Mouse (Mus musculus) hindbrain, embryonic 15.5 days (tissue): ENCODE data around the gene Sh3bp4. TPM values are rescaled to one million over a fixed set of nuclear protein-coding genes. Genes with fewer than 3 reads are reported as not detected.
A peak's percentile ranks its signal among the peaks of the same experiment; 100 is the strongest.

Experiments
- ATAC-seq: fragments of 200-750 bp; cut with Nextera tagmentation; 2 replicates; pipeline ENCODE4 v1.8.0; 2017; ENCODE audit warnings: low read depth, moderate number of reproducible peaks, moderate TSS enrichment; ENCODE audit not compliant: low FRiP score
- H3K27ac ChIP-seq: fragments of 300-500 bp; sonication (generic); replicated peaks from 2 replicates; pipeline ENCODE4 v1.5.1; 2015; ENCODE audit warnings: mild to moderate bottlenecking, inconsistent platforms
- H3K27me3 ChIP-seq: fragments of 300-500 bp; sonication (generic); 2 replicates; pipeline ENCODE4 v1.6.1; 2015; ENCODE audit warnings: control low read depth, inconsistent platforms
- H3K36me3 ChIP-seq: fragments of 300-500 bp; sonication (generic); 2 replicates; pipeline ENCODE4 v1.6.1; 2015; ENCODE audit warnings: control low read depth, inconsistent platforms
- H3K4me1 ChIP-seq: fragments of 300-500 bp; sonication (generic); replicated peaks from 2 replicates; pipeline ENCODE4 v1.6.1; 2015; ENCODE audit warnings: control low read depth, inconsistent platforms
- H3K4me2 ChIP-seq: fragments of 300-500 bp; sonication (generic); 2 replicates; pipeline ENCODE4 v1.6.1; 2015; ENCODE audit warnings: moderate library complexity, mild to moderate bottlenecking, inconsistent platforms
- H3K4me3 ChIP-seq: fragments of 300-500 bp; sonication (generic); 2 replicates; pipeline ENCODE4 v1.5.1; 2015; ENCODE audit warnings: mild to moderate bottlenecking, inconsistent platforms
- H3K9ac ChIP-seq: fragments of 300-500 bp; sonication (generic); 2 replicates; pipeline ENCODE4 v1.6.1; 2015; ENCODE audit warnings: inconsistent platforms
- H3K9me3 ChIP-seq: fragments of 300-500 bp; sonication (generic); 2 replicates; pipeline ENCODE4 v1.6.1; 2016; ENCODE audit warnings: control low read depth, inconsistent platforms
- WGBS: fragments of 180-500 bp; shearing (Covaris S2); methylation state at CpG from one replicate; pipeline ENCODE4 v1.1.7; 2015; 5-methylcytosine and 5-hydroxymethylcytosine counted together
- polyA plus RNA-seq: library from polyadenylated mRNA; unstranded; fragments of >200 nt; fragmentation: Nextera tagmentation; extraction: Ambion mirVana; gene quantifications from 2 replicates; pipeline ENCODE4 v1.2.1, GENCODE M21; 2015

Sh3bp4 gene
- polyA plus RNA-seq, 1 experiment from 2014 or later = 16.2 TPM

DNA sequence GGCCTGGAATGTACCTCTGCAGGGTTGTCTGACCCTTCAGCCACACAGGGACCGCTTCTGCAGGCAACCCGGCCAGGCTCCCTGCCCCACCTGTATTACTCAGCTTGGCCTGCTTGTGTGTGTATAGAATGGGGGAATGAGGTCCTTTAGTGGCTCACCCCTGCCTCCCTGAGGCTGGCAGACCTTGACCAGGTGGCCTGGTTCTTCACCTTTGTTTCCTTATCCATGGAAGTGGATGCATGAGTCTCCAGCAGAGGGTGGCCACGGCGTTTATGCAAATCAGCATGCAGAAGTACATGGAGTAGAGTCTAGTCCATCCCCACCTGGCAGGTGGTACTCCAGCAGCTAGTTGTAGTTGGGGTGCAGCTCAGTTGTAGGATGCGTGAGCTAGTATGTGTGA is 48.6 kb downstream of the Sh3bp4 start:
- Histone ChIP-seq H3K27ac (no peak overlapping the region), H3K27me3 (no peaks in the 10 kb centered on the region), H3K4me1 (peaks cover 24% of the 10 kb centered on the region), H3K36me3 (no peaks in the 10 kb centered on the region), H3K9me3 (no peaks in the 10 kb centered on the region), H3K9ac (no peak overlapping the region), H3K4me3 (no peak overlapping the region), H3K4me2 (no peak overlapping the region)
- 85% methylated on average over 5 of the region's 5 CpGs for whole genome bisulfite sequencing
- no peak for ATAC-seq

- Histone ChIP-seq H3K27me3 (no peaks in the 10 kb centered on the region), H3K4me2 (no peak overlapping the region), H3K4me3 (no peak overlapping the region), H3K4me1 (peaks cover 24% of the 10 kb centered on the region), H3K9ac (no peak overlapping the region), H3K9me3 (no peaks in the 10 kb centered on the region), H3K27ac (no peak overlapping the region), H3K36me3 (no peaks in the 10 kb centered on the region)
- ATAC-seq = no peak
- WGBS = 52% methylated on average over 4 of the region's 4 CpGs
These were observed 50.1 kb downstream of the Sh3bp4 start for GRCm38 (mm10) chr1:89120290-89120689.

GRCm38 (mm10) chr1:89121466-89121865 is 51.3 kb downstream of the Sh3bp4 start:
- 77% methylated on average over 8 of the region's 8 CpGs for WGBS
- no peak overlapping the region for H3K4me2 ChIP-seq
- H3K36me3 ChIP-seq = no peaks in the 10 kb centered on the region
- no peaks in the 10 kb centered on the region for H3K27me3 ChIP-seq
- no peak overlapping the region for H3K27ac ChIP-seq
- ATAC-seq = no peak
- no peak overlapping the region for H3K9ac ChIP-seq
- peaks cover 24% of the 10 kb centered on the region for H3K4me1 ChIP-seq
- no peaks in the 10 kb centered on the region for H3K9me3 ChIP-seq
- H3K4me3 ChIP-seq = no peak overlapping the region

DNA sequence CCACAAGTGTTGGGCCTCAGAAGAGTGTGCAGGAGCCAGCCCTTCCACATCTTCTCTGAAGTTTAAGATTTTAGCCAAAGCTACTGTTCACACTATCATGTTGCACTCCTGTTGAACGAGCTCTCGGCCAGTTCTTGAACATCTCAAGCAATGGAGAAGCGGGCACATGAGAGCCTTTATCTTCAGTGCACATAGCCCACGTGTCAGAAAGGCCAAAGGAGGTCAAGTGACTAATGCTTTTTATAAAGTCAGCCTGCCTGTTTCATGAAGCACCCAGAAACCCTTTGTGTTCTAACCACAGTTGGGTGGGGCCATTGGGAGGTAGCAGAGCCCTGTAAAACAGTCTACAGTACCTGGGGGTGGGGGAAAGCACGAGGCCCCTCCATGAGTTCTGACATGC is 52.2 kb downstream of the Sh3bp4 start:
- Histone ChIP-seq H3K36me3 (no peaks in the 10 kb centered on the region), H3K4me3 (no peak overlapping the region), H3K4me1 (peaks cover 19% of the 10 kb centered on the region; the same call in 1 of the 2 replicates), H3K9me3 (no peaks in the 10 kb centered on the region), H3K4me2 (no peak overlapping the region), H3K27me3 (no peaks in the 10 kb centered on the region), H3K27ac (no peak overlapping the region), H3K9ac (no peak overlapping the region)
- 81% methylated on average over 5 of the region's 5 CpGs for WGBS
- no peak for ATAC-seq

GRCm38 (mm10) chr1:89124076-89124475 is 53.9 kb downstream of the Sh3bp4 start:
- no peak overlapping the region for H3K27ac ChIP-seq
- H3K9ac ChIP-seq = no peak overlapping the region
- H3K9me3 ChIP-seq = no peaks in the 10 kb centered on the region
- 91% methylated on average over 7 of the region's 7 CpGs for WGBS
- no peaks in the 10 kb centered on the region for H3K36me3 ChIP-seq
- no peak overlapping the region for H3K4me3 ChIP-seq
- peaks cover 19% of the 10 kb centered on the region; the same call in 1 of the 2 replicates for H3K4me1 ChIP-seq
- no peaks in the 10 kb centered on the region for H3K27me3 ChIP-seq
- no peak overlapping the region for H3K4me2 ChIP-seq
- ATAC-seq = no peak

DNA sequence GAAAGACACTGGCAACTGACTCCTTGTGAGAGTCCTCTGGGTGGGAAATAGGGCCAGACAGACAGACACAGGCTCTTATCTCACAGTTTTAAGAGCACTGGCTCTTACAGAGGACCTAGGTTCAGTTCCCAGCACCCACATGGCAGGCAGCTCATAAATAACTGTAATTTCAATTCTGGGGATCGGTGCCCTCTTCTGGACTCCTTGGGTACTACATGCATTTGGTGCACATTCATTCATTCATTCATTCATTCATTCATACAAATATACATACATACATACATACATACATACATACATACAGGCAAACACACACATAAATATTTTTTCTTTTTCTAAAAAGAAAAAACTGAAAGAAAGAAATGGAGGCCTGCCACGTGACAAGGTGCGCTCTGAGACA is 56.9 kb downstream of the Sh3bp4 start:
- no peak for ATAC-seq
- Histone ChIP-seq H3K4me3 (no peak overlapping the region), H3K36me3 (no peaks in the 10 kb centered on the region), H3K4me1 (peaks cover 13% of the 10 kb centered on the region), H3K27me3 (no peaks in the 10 kb centered on the region), H3K4me2 (no peak overlapping the region), H3K27ac (no peak overlapping the region), H3K9ac (no peak overlapping the region), H3K9me3 (no peaks in the 10 kb centered on the region)
- WGBS = 98% methylated on average over 3 of the region's 3 CpGs

DNA sequence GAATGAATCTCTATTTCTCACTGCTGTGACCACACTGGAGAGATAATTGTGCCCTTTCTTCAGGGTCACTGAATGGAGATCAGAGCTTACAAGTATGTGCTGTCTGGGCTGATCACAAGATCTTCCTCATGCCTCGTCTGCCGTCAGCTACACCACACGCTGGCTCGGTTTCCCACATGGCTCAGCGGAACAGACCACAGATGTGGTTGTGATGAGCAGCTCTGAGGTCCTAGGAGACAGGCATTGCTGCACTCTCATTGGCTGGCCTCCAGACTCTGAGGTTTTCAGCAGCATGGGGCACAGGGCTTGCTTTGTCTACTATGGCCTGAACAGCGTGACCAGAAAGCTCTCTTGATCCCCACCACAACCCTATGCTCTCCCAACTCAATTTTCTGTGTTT is 60.2 kb downstream of the Sh3bp4 start:
- Histone ChIP-seq H3K4me2 (no peak overlapping the region), H3K27ac (no peak overlapping the region), H3K27me3 (no peaks in the 10 kb centered on the region), H3K4me3 (no peak overlapping the region), H3K4me1 (peaks cover 16% of the 10 kb centered on the region), H3K9ac (no peak overlapping the region), H3K36me3 (no peaks in the 10 kb centered on the region), H3K9me3 (no peaks in the 10 kb centered on the region)
- no peak for ATAC-seq
- 41% methylated on average over 6 of the region's 6 CpGs for WGBS

DNA sequence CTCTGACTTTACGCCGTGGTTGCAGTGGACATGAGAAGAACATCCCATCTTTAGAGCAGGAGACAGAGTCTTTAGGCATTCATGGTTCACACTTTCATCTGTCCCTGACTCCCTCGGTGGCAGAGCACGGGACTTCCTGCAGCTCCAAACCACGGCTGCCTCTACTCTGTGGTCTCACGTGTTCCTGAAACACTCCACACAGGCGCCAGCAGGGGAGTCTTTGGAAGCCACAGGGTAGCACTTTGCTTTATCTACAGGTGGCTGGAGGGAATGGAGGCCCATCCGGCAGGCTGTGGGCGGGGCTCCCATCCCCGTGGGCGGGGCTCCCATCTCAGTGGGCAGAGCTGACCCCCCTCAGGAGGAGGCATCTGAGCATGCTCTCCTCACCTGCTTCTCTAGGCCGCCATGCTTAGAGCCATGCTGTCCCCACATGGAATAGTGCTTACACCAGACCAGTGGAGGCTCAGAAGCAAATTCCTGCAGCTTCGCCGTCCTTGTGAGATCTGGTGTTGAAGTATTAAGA is 60.9 kb downstream of the Sh3bp4 start:
- peaks cover 23% of the 10 kb centered on the region for H3K4me1 ChIP-seq
- H3K4me2 ChIP-seq = no peak overlapping the region
- 80% methylated on average over 14 of the region's 14 CpGs for WGBS
- no peaks in the 10 kb centered on the region for H3K9me3 ChIP-seq
- no peaks in the 10 kb centered on the region for H3K36me3 ChIP-seq
- H3K9ac ChIP-seq = no peak overlapping the region
- no peaks in the 10 kb centered on the region for H3K27me3 ChIP-seq
- H3K27ac ChIP-seq = no peak overlapping the region
- ATAC-seq = no peak
- no peak overlapping the region for H3K4me3 ChIP-seq

- Histone ChIP-seq H3K4me3 (no peak overlapping the region), H3K27me3 (no peaks in the 10 kb centered on the region), H3K9me3 (no peaks in the 10 kb centered on the region), H3K36me3 (no peaks in the 10 kb centered on the region), H3K4me1 (peaks cover 29% of the 10 kb centered on the region), H3K27ac (no peak overlapping the region), H3K4me2 (no peak overlapping the region), H3K9ac (no peak overlapping the region)
- WGBS = 77% methylated on average over 8 of the region's 8 CpGs
- no peak; the same call in 1 of the 2 replicates for ATAC-seq
These were observed 61.5 kb downstream of the Sh3bp4 start for GRCm38 (mm10) chr1:89131707-89132106.

DNA sequence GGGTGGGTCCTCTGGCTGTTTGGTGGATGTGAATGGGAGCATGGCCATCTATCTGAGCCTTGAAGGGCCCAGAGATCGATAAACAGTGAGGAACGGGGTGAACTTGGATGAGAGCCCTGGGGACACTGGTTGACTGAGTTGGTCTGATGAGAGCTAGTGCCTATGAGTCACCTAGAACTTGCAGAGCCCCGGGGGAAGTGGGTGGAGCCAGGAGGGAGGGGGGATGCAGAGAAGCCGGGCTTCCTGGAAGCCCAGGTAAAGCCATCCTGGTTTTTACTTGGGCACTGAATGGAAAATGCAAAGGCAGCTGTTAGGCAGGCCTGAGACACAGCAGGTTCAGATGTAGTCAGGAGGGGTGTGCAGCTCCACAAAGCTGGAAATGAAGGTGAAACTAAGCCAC is 63.1 kb downstream of the Sh3bp4 start:
- Histone ChIP-seq H3K4me3 (no peak overlapping the region), H3K9ac (no peak overlapping the region), H3K4me2 (no peak overlapping the region), H3K27me3 (no peaks in the 10 kb centered on the region), H3K27ac (no peak overlapping the region), H3K36me3 (no peaks in the 10 kb centered on the region), H3K9me3 (no peaks in the 10 kb centered on the region), H3K4me1 (peaks cover 45% of the 10 kb centered on the region)
- WGBS = 88% methylated on average over 4 of the region's 4 CpGs
- no peak for ATAC-seq

- no peak overlapping the region for H3K9ac ChIP-seq
- H3K36me3 ChIP-seq = no peaks in the 10 kb centered on the region
- WGBS = 95% methylated on average over 4 of the region's 4 CpGs
- peaks cover 49% of the 10 kb centered on the region for H3K4me1 ChIP-seq
- no peaks in the 10 kb centered on the region for H3K27me3 ChIP-seq
- ATAC-seq = no peak
- H3K9me3 ChIP-seq = no peaks in the 10 kb centered on the region
- H3K4me2 ChIP-seq = no peak overlapping the region
- H3K27ac ChIP-seq = no peak overlapping the region
- no peak overlapping the region for H3K4me3 ChIP-seq
These were observed 63.5 kb downstream of the Sh3bp4 start for GRCm38 (mm10) chr1:89133717-89134116.

DNA sequence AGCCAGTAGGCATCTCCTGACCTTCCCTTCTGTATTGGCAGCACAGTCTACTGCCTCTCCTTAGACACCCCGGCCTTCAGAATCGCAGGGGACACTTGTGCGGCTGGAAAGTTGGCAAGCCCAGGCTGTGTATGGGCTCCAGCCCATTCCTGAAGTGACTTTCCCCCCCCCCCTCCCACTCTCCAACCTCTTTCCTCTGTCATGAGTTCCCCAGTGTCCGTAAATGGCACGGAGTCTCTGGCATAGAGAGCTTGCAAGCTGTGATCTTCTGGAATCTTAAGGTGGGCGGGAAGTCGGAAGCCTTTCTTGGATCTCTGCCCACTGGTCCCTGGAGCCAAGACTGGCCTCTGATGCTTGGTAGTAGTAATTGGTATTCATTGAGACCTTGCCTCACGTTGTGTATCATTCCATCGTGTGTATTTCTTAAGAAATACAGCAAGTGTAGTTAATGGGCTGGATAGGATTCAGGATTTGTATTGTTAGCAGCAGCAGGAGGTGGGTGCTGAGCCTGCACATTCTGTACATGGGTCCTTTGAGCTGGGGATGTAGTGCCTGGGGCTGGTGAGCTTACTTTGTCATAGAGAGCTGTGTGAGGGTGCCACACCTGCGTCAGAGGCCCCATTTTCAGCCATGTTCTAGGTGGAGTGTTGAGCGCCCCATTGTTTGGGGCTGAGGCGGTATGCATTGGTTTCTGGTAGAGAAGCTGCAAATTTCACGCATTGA is 66.0 kb downstream of the Sh3bp4 start:
- Histone ChIP-seq H3K27ac (peak overlapping the region; percentile 31), H3K4me1 (peaks cover 56% of the 10 kb centered on the region)
- ATAC-seq = peak; percentile 32; the same call in 1 of the 2 replicates

More for the DNA sequence above, 66.0 kb downstream of the Sh3bp4 start:
- 55% methylated on average over 13 of the region's 13 CpGs for WGBS
- H3K4me2 ChIP-seq = no peak overlapping the region
- no peak overlapping the region for H3K4me3 ChIP-seq
- no peaks in the 10 kb centered on the region for H3K9me3 ChIP-seq
- no peaks in the 10 kb centered on the region for H3K27me3 ChIP-seq
- H3K36me3 ChIP-seq = no peaks in the 10 kb centered on the region
- no peak overlapping the region for H3K9ac ChIP-seq
